Mouse (Mus musculus): Measurements from ENCODE around the gene Eml4. TPM values are rescaled to one million over a fixed set of nuclear protein-coding genes. Genes with fewer than 3 reads are reported as not detected.

Gene Eml4
- polyA plus RNA-seq, 1 experiment: not detected

GRCm38 (mm10) chr17:83374123-83374522 lies 23.4 kb downstream of the Eml4 start:
- Histone ChIP-seq H3K27ac (ENCODE audit: insufficient read depth, low read depth, low read length) (no peak overlapping the region), H3K4me3 (ENCODE audit: insufficient read depth, low read depth, low read length) (no peak overlapping the region), H3K4me1 (ENCODE audit: control insufficient read depth, insufficient read depth, low read length) (no peaks in the 10 kb centered on the region)
- TF ChIP-seq POLR2A (IDR thresholded peaks at IDR 0.05; ENCODE audit: insufficient read depth, low read depth, low read length): no peak
- no peak for TF ChIP-seq CTCF (IDR thresholded peaks at IDR 0.05; ENCODE audit: insufficient read depth, low read depth, low read length)

- Histone ChIP-seq H3K4me3 (ENCODE audit: insufficient read depth, low read depth, low read length) (no peak overlapping the region), H3K4me1 (ENCODE audit: control insufficient read depth, insufficient read depth, low read length) (no peaks in the 10 kb centered on the region), H3K27ac (ENCODE audit: insufficient read depth, low read depth, low read length) (no peak overlapping the region)
- no peak for TF ChIP-seq POLR2A (IDR thresholded peaks at IDR 0.05; ENCODE audit: insufficient read depth, low read depth, low read length)
- TF ChIP-seq CTCF (IDR thresholded peaks at IDR 0.05; ENCODE audit: insufficient read depth, low read depth, low read length): no peak
- 95% methylated on average over 3 of the region's 3 CpGs for WGBS
These were observed 25.1 kb downstream of the Eml4 start for GRCm38 (mm10) chr17:83375848-83376247.

- H3K4me3 ChIP-seq (ENCODE audit: insufficient read depth, low read depth, low read length): no peak overlapping the region
- no peak for TF ChIP-seq POLR2A (IDR thresholded peaks at IDR 0.05; ENCODE audit: insufficient read depth, low read depth, low read length)
- TF ChIP-seq CTCF (IDR thresholded peaks at IDR 0.05; ENCODE audit: insufficient read depth, low read depth, low read length): no peak
- H3K27ac ChIP-seq (ENCODE audit: insufficient read depth, low read depth, low read length): no peak overlapping the region
- 56% methylated on average over 4 of the region's 4 CpGs for WGBS
- no peaks in the 10 kb centered on the region for H3K4me1 ChIP-seq (ENCODE audit: control insufficient read depth, insufficient read depth, low read length)
These were observed 26.1 kb downstream of the Eml4 start for GRCm38 (mm10) chr17:83376801-83377200.

- H3K27ac ChIP-seq (ENCODE audit: insufficient read depth, low read depth, low read length): no peak overlapping the region
- no peaks in the 10 kb centered on the region for H3K4me1 ChIP-seq (ENCODE audit: control insufficient read depth, insufficient read depth, low read length)
- H3K4me3 ChIP-seq (ENCODE audit: insufficient read depth, low read depth, low read length): no peak overlapping the region
- TF ChIP-seq POLR2A (IDR thresholded peaks at IDR 0.05; ENCODE audit: insufficient read depth, low read depth, low read length) (no peak), CTCF (IDR thresholded peaks at IDR 0.05; ENCODE audit: insufficient read depth, low read depth, low read length) (no peak)
- WGBS: 75% methylated on average over 10 of the region's 10 CpGs
These were observed 27.2 kb downstream of the Eml4 start for GRCm38 (mm10) chr17:83377755-83378443.

GRCm38 (mm10) chr17:83378444-83378762 lies 27.7 kb downstream of the Eml4 start:
- Histone ChIP-seq H3K4me1 (ENCODE audit: control insufficient read depth, insufficient read depth, low read length) (no peaks in the 10 kb centered on the region), H3K4me3 (ENCODE audit: insufficient read depth, low read depth, low read length) (no peak overlapping the region), H3K27ac (ENCODE audit: insufficient read depth, low read depth, low read length) (no peak overlapping the region)
- no peak for TF ChIP-seq CTCF (IDR thresholded peaks at IDR 0.05; ENCODE audit: insufficient read depth, low read depth, low read length)
- no peak for TF ChIP-seq POLR2A (IDR thresholded peaks at IDR 0.05; ENCODE audit: insufficient read depth, low read depth, low read length)
- WGBS: 70% methylated on average over 4 of the region's 4 CpGs

DNA sequence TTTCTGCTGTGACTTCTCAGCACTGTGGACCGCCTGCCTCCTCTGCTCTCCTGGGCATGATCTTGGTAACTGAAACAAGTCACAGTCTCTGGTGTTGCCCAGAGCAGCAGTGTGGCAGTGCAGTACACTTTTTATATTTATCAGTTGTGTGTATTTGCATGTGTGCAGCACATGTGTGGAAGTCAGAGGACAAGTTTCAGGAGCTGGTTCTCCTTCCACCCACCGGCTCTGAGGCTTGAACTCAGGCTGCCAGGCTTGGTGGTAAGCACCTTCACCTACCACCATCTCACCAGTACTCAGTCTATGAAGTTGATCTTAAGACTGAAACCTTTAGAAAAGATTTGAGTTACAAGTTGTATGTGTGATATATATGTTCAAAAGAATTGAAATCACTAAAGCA lies 28.6 kb downstream of the Eml4 start:
- Histone ChIP-seq H3K27ac (ENCODE audit: insufficient read depth, low read depth, low read length) (no peak overlapping the region), H3K4me3 (ENCODE audit: insufficient read depth, low read depth, low read length) (no peak overlapping the region), H3K4me1 (ENCODE audit: control insufficient read depth, insufficient read depth, low read length) (no peaks in the 10 kb centered on the region)
- TF ChIP-seq CTCF (IDR thresholded peaks at IDR 0.05; ENCODE audit: insufficient read depth, low read depth, low read length): no peak
- TF ChIP-seq POLR2A (IDR thresholded peaks at IDR 0.05; ENCODE audit: insufficient read depth, low read depth, low read length): no peak
- WGBS: 90% methylated on average over 2 of the region's 2 CpGs

GRCm38 (mm10) chr17:83379791-83380190 lies 29.1 kb downstream of the Eml4 start:
- Histone ChIP-seq H3K4me1 (ENCODE audit: control insufficient read depth, insufficient read depth, low read length) (no peaks in the 10 kb centered on the region), H3K27ac (ENCODE audit: insufficient read depth, low read depth, low read length) (no peak overlapping the region), H3K4me3 (ENCODE audit: insufficient read depth, low read depth, low read length) (no peak overlapping the region)
- 81% methylated on average over 3 of the region's 3 CpGs for WGBS
- TF ChIP-seq CTCF (IDR thresholded peaks at IDR 0.05; ENCODE audit: insufficient read depth, low read depth, low read length) (no peak), POLR2A (IDR thresholded peaks at IDR 0.05; ENCODE audit: insufficient read depth, low read depth, low read length) (no peak)

GRCm38 (mm10) chr17:83382752-83383151 lies 32.0 kb downstream of the Eml4 start:
- TF ChIP-seq CTCF (IDR thresholded peaks at IDR 0.05; ENCODE audit: insufficient read depth, low read depth, low read length) (no peak), POLR2A (IDR thresholded peaks at IDR 0.05; ENCODE audit: insufficient read depth, low read depth, low read length) (no peak)
- 91% methylated on average over 5 of the region's 5 CpGs for WGBS
- Histone ChIP-seq H3K4me1 (ENCODE audit: control insufficient read depth, insufficient read depth, low read length) (no peaks in the 10 kb centered on the region), H3K27ac (ENCODE audit: insufficient read depth, low read depth, low read length) (no peak overlapping the region), H3K4me3 (ENCODE audit: insufficient read depth, low read depth, low read length) (no peak overlapping the region)

GRCm38 (mm10) chr17:83384981-83385380 lies 34.2 kb downstream of the Eml4 start:
- WGBS: 98% methylated on average over 2 of the region's 2 CpGs
- no peak overlapping the region for H3K4me3 ChIP-seq (ENCODE audit: insufficient read depth, low read depth, low read length)
- no peak overlapping the region for H3K27ac ChIP-seq (ENCODE audit: insufficient read depth, low read depth, low read length)
- H3K4me1 ChIP-seq (ENCODE audit: control insufficient read depth, insufficient read depth, low read length): no peaks in the 10 kb centered on the region
- TF ChIP-seq POLR2A (IDR thresholded peaks at IDR 0.05; ENCODE audit: insufficient read depth, low read depth, low read length): no peak
- TF ChIP-seq CTCF (IDR thresholded peaks at IDR 0.05; ENCODE audit: insufficient read depth, low read depth, low read length): no peak

DNA sequence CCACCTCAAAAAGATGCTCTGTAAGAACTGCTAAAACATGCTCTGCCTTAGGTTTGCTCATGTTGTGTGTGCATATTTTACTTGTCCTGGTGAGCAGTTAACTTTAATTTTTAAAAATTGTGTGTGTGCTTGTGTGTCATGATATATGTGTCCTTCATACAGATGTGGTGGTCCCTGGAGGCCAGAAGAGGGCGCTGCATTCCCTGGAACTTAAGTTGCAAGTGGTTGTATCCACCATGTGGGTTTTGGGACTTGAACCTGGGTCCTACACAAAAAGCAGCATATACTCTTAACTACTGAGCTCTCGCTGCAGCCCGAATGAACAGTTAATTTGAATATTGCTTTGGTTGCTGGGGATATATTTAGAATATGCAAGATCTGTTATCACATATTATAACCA lies 36.4 kb downstream of the Eml4 start:
- no peak for TF ChIP-seq CTCF (IDR thresholded peaks at IDR 0.05; ENCODE audit: insufficient read depth, low read depth, low read length)
- TF ChIP-seq POLR2A (IDR thresholded peaks at IDR 0.05; ENCODE audit: insufficient read depth, low read depth, low read length): no peak
- WGBS: 75% methylated on average over 3 of the region's 3 CpGs
- Histone ChIP-seq H3K4me3 (ENCODE audit: insufficient read depth, low read depth, low read length) (no peak overlapping the region), H3K4me1 (ENCODE audit: control insufficient read depth, insufficient read depth, low read length) (no peaks in the 10 kb centered on the region), H3K27ac (ENCODE audit: insufficient read depth, low read depth, low read length) (no peak overlapping the region)
